Mouse (Mus musculus) small intestine, adult 2 months (tissue): ENCODE measurements around the gene Gm49396.

Experiments used
- CTCF ChIP-seq: fragments of 200-500 bp; IDR thresholded peaks from 2 replicates; pipeline ENCODE4 v1.5.1; 2012; ENCODE audit warnings: low read depth, mild to moderate bottlenecking, control low read depth, inconsistent platforms, low read length, moderate library complexity, mixed read lengths; ENCODE audit not compliant: insufficient replicate concordance, insufficient read length; ENCODE audit errors: extremely low read depth
- POLR2A ChIP-seq: fragments of 200-500 bp; IDR thresholded peaks from 2 replicates; pipeline ENCODE4 v1.6.1; 2012; ENCODE audit warnings: low read depth, mild to moderate bottlenecking, control low read depth, inconsistent platforms, low read length, moderate library complexity

GRCm38 (mm10) chr7:30553021-30553589 lies 10.0 kb upstream of the Gm49396 start:
- TF ChIP-seq POLR2A (no peak), CTCF (no peak)
